Comparison of ENCODE assay signal across 15 mouse cellular contexts in the genomic region with DNA sequence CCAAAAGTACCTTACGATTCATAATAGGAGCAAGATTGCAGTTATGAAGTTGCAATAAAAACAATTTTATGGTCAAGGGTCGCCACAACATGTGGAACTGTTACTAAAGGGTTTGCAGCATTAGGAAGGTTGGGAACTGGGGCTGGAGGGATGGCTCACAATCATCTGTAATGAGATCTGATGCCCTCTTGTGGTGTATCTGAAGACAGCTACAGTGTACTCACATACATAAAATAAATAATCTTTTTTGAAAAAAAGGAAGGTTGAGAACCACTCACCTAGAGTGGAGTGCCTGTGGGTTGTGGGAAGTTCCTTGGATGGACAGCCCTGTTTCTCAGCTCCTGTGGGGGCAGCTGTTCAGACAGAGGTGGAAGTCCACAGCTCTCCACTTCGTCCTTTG. TPM values are rescaled to one million over a fixed set of nuclear protein-coding genes. Genes with fewer than 3 reads are reported as not detected.
DNase-seq lines count a peak whose midpoint lies in the region; ATAC-seq and TF ChIP-seq lines count a peak whose summit lies in the region.
"Had no signal": no experiment of that assay in that cellular context is flagged by ENCODE, and none has a peak within 500 bp of the region (broad histone marks: within the 10 kb centered on the region; RNA-seq: fewer than 3 reads in every experiment).

No protein-coding gene starts in this region.

- in situ Hi-C loops in CH12.LX (cut with MboI; ENCODE audit: low pct_ligation_motif_present, low pct_unique_long_range_greater_than_20kb, low sequenced_read_pairs): no loop called here

- no peak for TF ChIP-seq EP300 in CH12.LX (IDR thresholded peaks at IDR 0.05; ENCODE audit: low read length)

- no peak overlapping the region for H3K4me3 ChIP-seq in forebrain, embryonic 12.5 days (replicated peaks)
- no peak overlapping the region for H3K4me3 ChIP-seq in forebrain, embryonic 11.5 days (ENCODE audit: low read depth, low read length)
- no peak overlapping the region for H3K4me3 ChIP-seq in left cerebral cortex, adult 2 months
- H3K4me3 ChIP-seq in CH12.LX (replicated peaks in 1 of 3; ENCODE audit: low read depth in 2 of 3, low read length in 2 of 3, poor library complexity in 1 of 3): no peak overlapping the region
- no peak overlapping the region for H3K4me3 ChIP-seq in forebrain, embryonic 16.5 days (replicated peaks; ENCODE audit: low read length)
- H3K4me3 ChIP-seq: heart, embryonic 13.5 days; limb, embryonic 15.5 days; neural tube, embryonic 12.5 days had no signal

- no peak for DNase-seq in forebrain, embryonic 11.5 days (ENCODE audit: low spot score)
- no peak for DNase-seq in left cerebral cortex, adult 2 months (ENCODE audit: extremely low spot score in 1 of 2, low spot score in 2 of 2)
- no peak for DNase-seq in left cerebral cortex, postnatal 25 days (ENCODE audit: low spot score in 2 of 2)
- DNase-seq in CH12.LX (ENCODE audit: extremely low read depth): no peak
- no peak for DNase-seq in T-cell, adult 2 months (ENCODE audit: low spot score)
- DNase-seq in layer of hippocampus, adult 9-11 months: no peak
- DNase-seq: adrenal gland, postnatal 25 days; cerebellum, adult 11-12 months had no signal

- H3K27ac ChIP-seq in forebrain, embryonic 12.5 days: no peak overlapping the region
- no peak overlapping the region for H3K27ac ChIP-seq in forebrain, embryonic 11.5 days (ENCODE audit: low read depth, low read length)
- no peak overlapping the region for H3K27ac ChIP-seq in left cerebral cortex, adult 2 months
- no peak overlapping the region for H3K27ac ChIP-seq in CH12.LX (ENCODE audit: insufficient read depth, low read depth)
- no peak overlapping the region for H3K27ac ChIP-seq in forebrain, embryonic 16.5 days (ENCODE audit: low read length)
- H3K27ac ChIP-seq: limb, embryonic 15.5 days; neural tube, embryonic 12.5 days had no signal

- H3K9ac ChIP-seq in forebrain, embryonic 12.5 days: no peak overlapping the region
- no peak overlapping the region for H3K9ac ChIP-seq in forebrain, embryonic 11.5 days (ENCODE audit: low read length)
- H3K9ac ChIP-seq in CH12.LX (ENCODE audit: insufficient read depth, low read depth): no peak overlapping the region
- no peak overlapping the region for H3K9ac ChIP-seq in forebrain, embryonic 16.5 days (replicated peaks; ENCODE audit: low read depth, low read length)
- H3K9ac ChIP-seq: heart, embryonic 13.5 days; limb, embryonic 15.5 days; neural tube, embryonic 12.5 days had no signal

- TF ChIP-seq POLR2A in CH12.LX (IDR thresholded peaks at IDR 0.05; ENCODE audit: low read depth, low read length): no peak

- H3K79me2 ChIP-seq in CH12.LX (replicated peaks; ENCODE audit: control insufficient read depth, extremely low read depth, insufficient read depth, poor library complexity, severe bottlenecking): no peaks in the 10 kb centered on the region

- WGBS in forebrain, embryonic 12.5 days: 73% methylated on average over 3 of the region's 3 CpGs
- WGBS in forebrain, embryonic 11.5 days: 65% methylated on average over 3 of the region's 3 CpGs
- WGBS in forebrain, embryonic 16.5 days: 64% methylated on average over 3 of the region's 3 CpGs

- 0 out of 2 replicates have a peak, but pooled peaks have one; percentile 17 for ATAC-seq in forebrain, embryonic 12.5 days (ENCODE audit: low FRiP score)
- ATAC-seq in forebrain, embryonic 11.5 days (replicated peaks; ENCODE audit: low FRiP score): no peak
- ATAC-seq in forebrain, embryonic 16.5 days: peak; percentile 45; the same call in 1 of the 2 replicates
- ATAC-seq: inflammation-experienced regulatory T-cells, adult 6 months had no signal

- H3K36me3 ChIP-seq in forebrain, embryonic 12.5 days (replicated peaks): peaks cover 20% of the 10 kb centered on the region
- H3K36me3 ChIP-seq in forebrain, embryonic 11.5 days (ENCODE audit: control insufficient read depth, insufficient read depth, low read length): no peaks in the 10 kb centered on the region
- peaks cover 0 to 16% of the 10 kb centered on the region in 2 experiments for H3K36me3 ChIP-seq in CH12.LX (replicated peaks in 1 of 2; ENCODE audit: control insufficient read depth in 1 of 2, insufficient read depth in 1 of 2, low read length in 1 of 2)
- H3K36me3 ChIP-seq in forebrain, embryonic 16.5 days (ENCODE audit: control insufficient read depth, insufficient read depth): 0 out of 2 replicates have a peak, but pooled peaks cover 2% of the 10 kb centered on the region

- no peaks in the 10 kb centered on the region; the same call in 1 of the 2 replicates for H3K4me1 ChIP-seq in forebrain, embryonic 12.5 days
- H3K4me1 ChIP-seq in forebrain, embryonic 11.5 days (replicated peaks; ENCODE audit: control insufficient read depth, insufficient read depth, low read length): no peaks in the 10 kb centered on the region
- no peaks in the 10 kb centered on the region for H3K4me1 ChIP-seq in CH12.LX (ENCODE audit: control insufficient read depth in 1 of 2, insufficient read depth in 2 of 2)
- no peaks in the 10 kb centered on the region for H3K4me1 ChIP-seq in forebrain, embryonic 16.5 days (replicated peaks; ENCODE audit: control insufficient read depth, insufficient read depth, low read length)
- H3K4me1 ChIP-seq: neural tube, embryonic 12.5 days had no signal

- dilution Hi-C loops in CH12.LX (cut with MboI; ENCODE audit: extremely low pct_ligation_motif_present, extremely low pct_unique_long_range_greater_than_20kb, low sequenced_read_pairs): no loop called here

- TF ChIP-seq CTCF in left cerebral cortex, adult 2 months (IDR thresholded peaks at IDR 0.05): peak; percentile 60
- TF ChIP-seq CTCF in CH12.LX (conservative IDR thresholded peaks at IDR 0.05 in 1 of 2, IDR thresholded peaks at IDR 0.05 in 1 of 2; ENCODE audit: low read depth in 2 of 2, low read length in 2 of 2): peak; percentile 6 to 50; a peak in 2 of 4 replicates

- no peaks in the 10 kb centered on the region for H3K27me3 ChIP-seq in forebrain, embryonic 12.5 days
- H3K27me3 ChIP-seq in forebrain, embryonic 11.5 days (ENCODE audit: control insufficient read depth, insufficient read depth, low read length): no peaks in the 10 kb centered on the region
- H3K27me3 ChIP-seq in CH12.LX (replicated peaks): no peaks in the 10 kb centered on the region
- H3K27me3 ChIP-seq in forebrain, embryonic 16.5 days (replicated peaks; ENCODE audit: control insufficient read depth, insufficient read depth, low read length): no peaks in the 10 kb centered on the region
- H3K27me3 ChIP-seq: limb, embryonic 15.5 days; neural tube, embryonic 12.5 days had no signal

- intact Hi-C loops in left cerebral cortex, adult 2 months (cut with DNase I): loop anchor here (2.0 kb wide), 1 partner anchor 344 kb away; no protein-coding TSS in a partner anchor
- intact Hi-C loops in left cerebral cortex, postnatal 25 days (cut with DNase I): loop anchor here (5.0 kb wide), 1 partner anchor 340 kb away; no protein-coding TSS in a partner anchor

- peak; percentile 31 for TF ChIP-seq RAD21 in CH12.LX (IDR thresholded peaks at IDR 0.05; ENCODE audit: low read depth, low read length)

- H3K9me3 ChIP-seq in forebrain, embryonic 12.5 days: no peaks in the 10 kb centered on the region
- H3K9me3 ChIP-seq in forebrain, embryonic 11.5 days (ENCODE audit: control insufficient read depth, low read length): no peaks in the 10 kb centered on the region
- H3K9me3 ChIP-seq in CH12.LX (replicated peaks; ENCODE audit: low read length): no peaks in the 10 kb centered on the region
- H3K9me3 ChIP-seq in forebrain, embryonic 16.5 days (ENCODE audit: control insufficient read depth, low read length): no peaks in the 10 kb centered on the region
- H3K9me3 ChIP-seq: heart, embryonic 13.5 days; limb, embryonic 15.5 days; neural tube, embryonic 12.5 days had no signal

- no peak overlapping the region for H3K4me2 ChIP-seq in forebrain, embryonic 12.5 days
- H3K4me2 ChIP-seq in forebrain, embryonic 11.5 days (ENCODE audit: low read depth, low read length, severe bottlenecking): no peak overlapping the region
- no peak overlapping the region for H3K4me2 ChIP-seq in CH12.LX (ENCODE audit: insufficient read depth, low read depth, poor library complexity, severe bottlenecking)
- H3K4me2 ChIP-seq in forebrain, embryonic 16.5 days (ENCODE audit: low read length): no peak overlapping the region
- H3K4me2 ChIP-seq: limb, embryonic 15.5 days; neural tube, embryonic 12.5 days had no signal

TF ChIP-seq in CH12.LX, 34 proteins besides CTCF, POLR2A, EP300 and RAD21:
- no peak for TF ChIP-seq MEF2A (IDR thresholded peaks at IDR 0.05; ENCODE audit: borderline replicate concordance, low read depth, low read length)
- TF ChIP-seq SMC3 (IDR thresholded peaks at IDR 0.05; ENCODE audit: low read depth, low read length): peak; percentile 37
- TF ChIP-seq POLR2AphosphoS2 (IDR thresholded peaks at IDR 0.05; ENCODE audit: low read depth, low read length): no peak
- TF ChIP-seq HCFC1 (IDR thresholded peaks at IDR 0.05; ENCODE audit: low read depth, low read length): no peak

RNA-seq across cellular contexts. Expression of a gene that starts 30.3 kb away (rescaled TPM):
- polyA plus RNA-seq in forebrain, embryonic 12.5 days (2016; fragmentation: Nextera tagmentation; extraction: Ambion mirVana): 2.9 and 3.2 TPM in 2 replicates
- polyA plus RNA-seq in forebrain, embryonic 11.5 days (2014; fragmentation: Nextera tagmentation; extraction: Ambion mirVana): 1.9 and 2.2 TPM in 2 replicates
- total RNA-seq in left cerebral cortex, adult 2 months (2021): under 1 TPM; 0.45 to 0.49 TPM
- total RNA-seq in left cerebral cortex, postnatal 25 days (2021): under 1 TPM; 0.14 to 0.28 TPM
- not detected in 2 replicates for total RNA-seq in CH12.LX (2012; rRNA removed)
- total RNA-seq in CH12.LX (2014; rRNA removed): not detected in 2 replicates
- polyA plus RNA-seq in CH12.LX (2012; ENCODE audit: insufficient read length, low read depth): not detected in 2 replicates
- polyA plus RNA-seq in forebrain, embryonic 16.5 days (2015; fragmentation: Nextera tagmentation; extraction: Ambion mirVana): 0.43 and 0.52 TPM in 2 replicates
- total RNA-seq: adrenal gland, postnatal 25 days; megakaryocyte, adult 5-6 weeks had no signal
- polyA plus RNA-seq: inflammation-experienced regulatory T-cells, adult 6 months had no signal
